Mouse (Mus musculus) lung, adult 2 months (tissue): ENCODE measurements at regions not wholly inside any gene's neighbourhood (a gene's known extent, or its start where the extent isn't known, plus 50 kb on each side); places are given as distances from the start of the nearest gene placed in this dataset.

Experiments used
- CTCF ChIP-seq: fragments of 200-500 bp; IDR thresholded peaks from 2 replicates; pipeline ENCODE4 v1.5.1; 2011; ENCODE audit warnings: mild to moderate bottlenecking, low read length, control low read depth; ENCODE audit not compliant: insufficient read depth
- POLR2A ChIP-seq: fragments of 200-500 bp; IDR thresholded peaks from 2 replicates; pipeline ENCODE4 v1.6.1; 2011; ENCODE audit warnings: low read depth, mild to moderate bottlenecking, control low read depth, low read length, borderline replicate concordance; ENCODE audit errors: extremely low read depth

- TF ChIP-seq CTCF (no peak), POLR2A (no peak)
Measured at GRCm38 (mm10) chr5:14322000-14322399, 192.7 kb upstream of the Pclo start.
